Mouse (Mus musculus): Measurements from ENCODE around the gene Zfp664. TPM values are rescaled to one million over a fixed set of nuclear protein-coding genes. Genes with fewer than 3 reads are reported as not detected.

Zfp664 gene
- polyA plus RNA-seq, 1 experiment from 2014 or later = 59.2 TPM

Other genes starting within 250 kb of the Zfp664 start
- gene Atp6v0a2, start 234.1 kb upstream of the Zfp664 start, polyA plus RNA-seq (2015; fragmentation: Nextera tagmentation; extraction: Ambion mirVana) = 29.5 and 32.6 TPM in 2 replicates
- 0.03 TPM in 1 of 2 replicates, not detected in the other for gene Dnah10, start 137.6 kb upstream of the Zfp664 start, polyA plus RNA-seq (2015; fragmentation: Nextera tagmentation; extraction: Ambion mirVana)
- gene Ccdc92, start 267 bp upstream of the Zfp664 start, polyA plus RNA-seq (2015; fragmentation: Nextera tagmentation; extraction: Ambion mirVana) = 3.7 and 4.4 TPM in 2 replicates
- 1.1 and 1.6 TPM in 2 replicates for gene Rflna, start 140.5 kb downstream of the Zfp664 start, polyA plus RNA-seq (2015; fragmentation: Nextera tagmentation; extraction: Ambion mirVana)

All from heart, embryonic 13.5 days (tissue).